Mouse (Mus musculus): Measurements from ENCODE around the gene Lypd5.

DNA sequence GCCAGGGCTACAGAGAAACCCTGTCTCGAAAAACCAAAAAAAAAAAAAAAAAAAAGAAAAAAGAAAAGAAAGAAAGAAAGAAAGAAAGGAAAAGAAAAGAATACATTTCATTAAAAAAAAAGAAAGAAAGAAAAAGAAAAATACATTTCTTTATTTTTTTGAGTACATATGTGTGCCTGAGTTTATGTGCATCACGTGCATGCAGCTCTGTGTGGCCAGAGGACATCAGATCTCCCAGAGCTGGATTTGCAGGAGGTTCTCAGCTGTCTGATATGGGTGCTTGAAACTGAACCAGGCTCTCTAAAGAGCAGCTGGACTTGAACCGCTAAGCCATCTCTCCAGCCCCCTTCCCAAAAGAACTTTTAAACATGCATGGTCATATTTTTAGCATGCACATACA, 45.1 kb downstream of the Lypd5 start:
- TF ChIP-seq CTCF (IDR thresholded peaks at IDR 0.05) (no peak), POLR2A (IDR thresholded peaks at IDR 0.05; ENCODE audit: insufficient read depth, low read depth, low read length) (no peak), EP300 (IDR thresholded peaks at IDR 0.05; ENCODE audit: insufficient read depth, low read depth, low read length) (no peak)

Measured in heart, adult 2 months (tissue).